Mouse (Mus musculus): ENCODE data around the gene Zfp874b.
"Not testable (repeated sequence)": the region's sequence is repeated elsewhere in the genome, so short reads cannot be mapped to it uniquely, and the experiment has no call there.

The Zfp874b gene

GRCm38 (mm10) chr13:67483625-67484423 is at the start of gene Zfp874b:
Gene Zfp874b (minus strand): TSS chr13:67484258.
- ATAC-seq (ENCODE audit: insufficient number of reproducible peaks, low FRiP score, low TSS enrichment) = peak; percentile 96

DNA sequence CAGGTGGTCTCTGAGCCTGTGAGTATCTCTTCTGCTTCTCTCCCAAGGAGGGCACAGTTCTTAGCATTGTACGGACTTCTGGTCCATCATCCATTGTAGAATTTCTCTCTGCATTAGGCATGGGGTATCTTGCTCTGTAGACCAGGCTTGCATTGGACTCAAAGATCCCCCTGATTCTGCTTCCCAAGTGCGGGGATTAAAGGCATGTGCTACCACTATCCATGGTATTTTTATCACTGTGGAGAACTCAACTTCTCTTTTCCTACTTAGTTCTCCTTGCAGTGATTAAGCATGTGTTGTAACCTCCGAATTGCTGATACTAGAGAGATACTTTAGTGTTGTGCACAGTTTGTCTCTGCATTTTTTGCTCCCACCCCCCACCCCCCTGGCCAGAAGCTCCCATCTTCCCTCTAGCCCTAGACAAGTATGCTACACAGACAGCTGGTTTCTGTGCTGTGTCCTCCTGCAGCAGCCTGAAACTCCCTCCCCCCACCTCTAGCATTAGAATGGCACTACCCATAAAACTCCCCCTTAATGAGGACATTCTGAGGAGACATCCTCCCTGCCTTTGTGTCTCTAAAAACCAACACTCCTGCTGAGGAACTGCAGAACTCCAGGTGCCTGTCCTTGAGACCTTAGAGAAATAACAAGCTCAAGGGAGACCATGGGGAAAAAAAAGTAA is 43.1 kb upstream of the Zfp874b start:
- no peak for ATAC-seq (ENCODE audit: insufficient number of reproducible peaks, low FRiP score, low TSS enrichment)

DNA sequence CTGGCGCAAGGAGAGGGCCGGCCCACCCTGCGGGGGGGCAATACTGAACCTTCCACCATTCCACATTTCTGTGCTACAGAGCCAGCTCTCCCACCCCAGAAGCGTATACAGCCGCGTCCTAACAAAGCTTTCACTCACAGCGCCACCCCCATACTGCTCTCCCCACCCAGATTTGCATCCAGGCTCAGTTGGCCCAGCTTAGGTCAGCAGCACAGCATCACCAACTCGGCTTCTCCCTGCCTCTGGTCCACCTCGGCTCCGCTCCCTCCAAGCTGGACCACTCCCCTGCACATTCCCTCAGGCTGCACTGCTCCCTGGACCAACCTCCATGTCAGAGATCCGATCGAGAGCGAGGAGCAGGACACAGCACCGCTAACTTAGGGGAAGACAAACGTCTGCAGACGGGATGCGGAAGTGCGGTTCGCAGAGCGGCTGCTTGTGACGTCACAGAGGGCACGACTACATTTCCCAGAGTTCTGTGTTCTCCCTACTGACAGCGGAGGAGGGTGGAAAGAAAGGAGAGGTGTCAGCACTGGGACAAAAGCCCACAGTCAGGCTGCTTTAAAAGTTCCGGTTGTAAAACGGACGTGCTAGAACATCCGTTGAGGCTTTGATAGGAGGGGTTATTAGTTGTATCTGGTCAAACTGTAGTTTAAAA is 41.8 kb upstream of the Zfp874b start, which contains the start of the genes Gm26965 and Zfp87:
Gene Gm26965, minus strand, starts transcription at position 399 of the 658 bp plus-strand sequence.
Gene Zfp87, minus strand, starts transcription at position 425 of the 658 bp plus-strand sequence.
- ATAC-seq (ENCODE audit: insufficient number of reproducible peaks, low FRiP score, low TSS enrichment) = peak; percentile 99

GRCm38 (mm10) chr13:67500908-67501307 is 16.9 kb upstream of the Zfp874b start:
- ATAC-seq (ENCODE audit: insufficient number of reproducible peaks, low FRiP score, low TSS enrichment) = no peak

- peak; percentile 99 for ATAC-seq (ENCODE audit: insufficient number of reproducible peaks, low FRiP score, low TSS enrichment)
These were observed 16.1 kb upstream of the Zfp874b start, which contains the start of gene Zfp58 for GRCm38 (mm10) chr13:67500084-67500719. Gene Zfp58 (minus strand): TSS chr13:67500555.

DNA sequence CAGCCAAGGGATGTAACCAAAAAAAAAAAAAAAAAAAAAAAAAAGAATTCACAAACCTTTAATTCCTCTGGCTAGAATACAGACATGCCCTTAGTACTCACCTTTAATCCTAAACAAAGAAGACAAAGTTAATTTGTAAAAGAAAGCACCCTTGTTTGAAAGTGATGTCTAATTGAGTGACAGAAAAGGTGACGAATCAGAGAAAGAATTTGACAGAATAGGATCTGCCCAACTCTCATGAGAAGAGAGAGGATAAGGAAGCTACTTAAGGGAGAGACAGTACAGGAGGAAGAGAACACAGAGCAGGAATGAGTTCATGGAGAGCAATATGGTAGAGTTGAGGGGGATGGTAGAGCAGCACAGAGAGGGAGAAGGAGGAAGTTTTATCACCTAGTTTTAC is 11.6 kb upstream of the Zfp874b start:
- ATAC-seq (ENCODE audit: insufficient number of reproducible peaks, low FRiP score, low TSS enrichment) = no peak

GRCm38 (mm10) chr13:67484424-67484811 is 360 bp upstream of the Zfp874b start:
- peak; percentile 27; the same call in 1 of the 2 replicates for ATAC-seq (ENCODE audit: insufficient number of reproducible peaks, low FRiP score, low TSS enrichment)

GRCm38 (mm10) chr13:67481528-67481927 is 2.5 kb downstream of the Zfp874b start:
- ATAC-seq (ENCODE audit: insufficient number of reproducible peaks, low FRiP score, low TSS enrichment) = no peak

DNA sequence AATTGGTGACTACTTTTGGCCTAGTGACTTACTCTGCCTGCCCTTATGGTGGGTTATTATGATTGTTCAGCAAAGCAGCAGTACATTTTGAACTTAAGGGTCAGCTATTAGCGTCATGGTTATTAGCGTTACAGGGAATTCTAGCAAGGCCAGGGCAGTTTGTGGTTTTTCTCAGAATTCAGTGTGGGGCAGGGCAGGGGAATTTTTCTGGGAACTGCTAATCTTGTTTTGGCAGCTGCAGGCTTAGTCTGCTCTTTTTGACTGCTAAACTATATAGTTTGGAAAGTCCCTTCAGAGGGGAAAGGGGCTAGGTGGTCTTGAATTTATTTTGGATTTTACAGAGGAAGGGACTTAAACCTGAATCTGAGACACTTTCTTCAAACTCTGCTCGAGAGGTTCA is 14.8 kb downstream of the Zfp874b start:
- ATAC-seq (ENCODE audit: insufficient number of reproducible peaks, low FRiP score, low TSS enrichment) = no peak

DNA sequence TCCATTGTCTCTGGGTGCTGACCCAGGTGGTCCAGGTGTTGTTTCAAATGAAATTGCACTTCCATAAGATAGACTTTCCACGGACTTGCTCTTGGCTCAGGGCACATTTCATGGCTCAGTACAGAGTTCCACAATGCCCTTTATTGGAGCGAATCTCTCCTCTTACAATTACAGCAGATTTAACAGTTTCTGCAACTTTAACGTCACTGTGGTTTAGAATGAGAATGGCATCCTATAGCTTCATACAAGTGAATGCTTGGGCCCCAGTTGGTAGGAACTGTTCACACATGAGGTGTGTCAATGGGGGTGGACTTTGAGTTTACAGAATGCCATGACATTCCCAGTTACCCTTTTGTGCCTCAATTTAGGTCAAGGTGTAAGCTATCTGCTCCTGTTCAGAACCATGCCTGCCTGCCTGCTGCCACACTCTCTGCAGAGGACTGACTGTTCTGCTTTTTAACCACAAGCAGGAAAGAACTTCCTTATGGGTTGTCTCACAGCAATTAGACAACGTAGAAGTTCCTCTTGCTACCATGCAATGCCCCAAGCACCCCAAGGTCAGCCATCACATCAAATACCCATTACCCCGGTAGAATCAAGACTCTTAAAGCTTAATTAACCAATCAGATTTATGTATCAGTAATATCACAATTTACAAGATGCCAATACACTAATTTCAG is 20.4 kb downstream of the Zfp874b start:
- ATAC-seq (ENCODE audit: insufficient number of reproducible peaks, low FRiP score, low TSS enrichment) = not testable (repeated sequence)

DNA sequence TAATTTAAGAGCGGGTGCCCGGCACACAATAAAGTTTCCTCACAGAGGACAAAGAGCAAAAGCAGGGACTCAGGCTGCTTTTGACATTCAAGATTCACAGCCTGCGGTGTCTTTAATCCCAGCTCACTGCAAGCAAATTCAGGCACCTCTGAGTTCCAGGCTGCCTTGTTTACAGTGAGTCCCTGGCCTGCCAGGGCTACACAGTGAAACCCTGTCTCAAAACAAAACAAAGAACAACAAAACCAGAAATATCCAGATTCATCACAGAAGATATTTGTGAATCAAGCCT is 32.1 kb downstream of the Zfp874b start:
- ATAC-seq (ENCODE audit: insufficient number of reproducible peaks, low FRiP score, low TSS enrichment) = no peak

GRCm38 (mm10) chr13:67451172-67452020 is 32.7 kb downstream of the Zfp874b start, which contains the start of gene Zfp874a:
Gene Zfp874a (minus strand): TSS chr13:67451624.
- ATAC-seq (ENCODE audit: insufficient number of reproducible peaks, low FRiP score, low TSS enrichment) = peak; percentile 97

DNA sequence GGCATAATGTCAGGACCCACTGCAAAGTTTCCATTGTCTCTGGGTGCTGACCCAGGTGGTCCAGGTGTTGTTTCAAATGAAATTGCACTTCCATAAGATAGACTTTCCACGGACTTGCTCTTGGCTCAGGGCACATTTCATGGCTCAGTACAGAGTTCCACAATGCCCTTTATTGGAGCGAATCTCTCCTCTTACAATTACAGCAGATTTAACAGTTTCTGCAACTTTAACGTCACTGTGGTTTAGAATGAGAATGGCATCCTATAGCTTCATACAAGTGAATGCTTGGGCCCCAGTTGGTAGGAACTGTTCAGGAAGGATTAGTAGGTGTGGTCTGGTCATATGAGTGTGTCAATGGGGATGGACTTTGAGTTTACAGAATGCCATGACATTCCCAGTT is 47.0 kb downstream of the Zfp874b start:
- ATAC-seq (ENCODE audit: insufficient number of reproducible peaks, low FRiP score, low TSS enrichment) = not testable (repeated sequence)

GRCm38 (mm10) chr13:67428116-67428515 is 55.9 kb downstream of the Zfp874b start:
- ATAC-seq (ENCODE audit: insufficient number of reproducible peaks, low FRiP score, low TSS enrichment) = no peak

GRCm38 (mm10) chr13:67425699-67426098 is 58.4 kb downstream of the Zfp874b start:
- not testable (repeated sequence) for ATAC-seq (ENCODE audit: insufficient number of reproducible peaks, low FRiP score, low TSS enrichment)

DNA sequence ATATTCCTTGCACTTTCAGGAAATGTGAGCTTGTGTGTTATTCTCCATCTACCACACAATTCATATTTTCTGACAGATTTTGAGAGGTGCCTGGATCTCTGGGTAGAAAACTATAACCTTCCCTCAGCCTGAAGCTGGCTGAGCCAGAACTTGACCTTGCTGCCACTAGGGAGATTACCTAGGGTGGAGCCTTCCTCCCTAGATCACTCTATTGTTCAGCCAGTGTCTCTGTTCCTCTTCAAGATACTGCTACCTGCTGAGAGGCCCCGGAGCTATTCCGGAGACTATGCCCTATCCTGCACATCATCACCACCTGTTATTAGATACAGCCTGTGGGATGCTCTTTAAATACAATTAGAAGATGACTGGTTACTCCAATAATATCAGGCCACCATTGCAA is 61.5 kb downstream of the Zfp874b start:
- not testable (repeated sequence) for ATAC-seq (ENCODE audit: insufficient number of reproducible peaks, low FRiP score, low TSS enrichment)
